Mouse (Mus musculus) ES-Bruce4 (cell line): ENCODE results near the gene Smpdl3b. TPM values are rescaled to one million over a fixed set of nuclear protein-coding genes. Genes with fewer than 3 reads are reported as not detected.
A peak's percentile ranks its signal among the peaks of the same experiment; 100 is the strongest.
"Not testable (repeated sequence)": the region's sequence is repeated elsewhere in the genome, so short reads cannot be mapped to it uniquely, and the experiment has no call there.

ENCODE experiments used
- H3K27ac ChIP-seq: 2 replicates; pipeline ENCODE4 v1.5.1; 2012; ENCODE audit warnings: low read length, inconsistent platforms; ENCODE audit not compliant: insufficient read depth
- H3K27me3 ChIP-seq: 2 replicates; pipeline ENCODE4 v1.6.1; 2012; ENCODE audit warnings: mild to moderate bottlenecking, low read length, inconsistent platforms; ENCODE audit not compliant: control insufficient read depth, poor library complexity, insufficient read depth, severe bottlenecking
- H3K36me3 ChIP-seq: 2 replicates; pipeline ENCODE4 v1.6.1; 2012; ENCODE audit warnings: inconsistent platforms, mild to moderate bottlenecking, low read length, moderate library complexity; ENCODE audit not compliant: control insufficient read depth, poor library complexity, insufficient read depth, severe bottlenecking
- H3K4me1 ChIP-seq: one replicate; pipeline ENCODE4 v1.8.1; 2011; ENCODE audit warnings: low read length; ENCODE audit not compliant: control insufficient read depth, insufficient read depth
- H3K4me3 ChIP-seq: 2 replicates; pipeline ENCODE4 v1.5.1; 2011; ENCODE audit warnings: low read depth, mild to moderate bottlenecking, low read length
- H3K9ac ChIP-seq: 2 replicates; pipeline ENCODE4 v1.6.1; 2012; ENCODE audit warnings: low read depth, mild to moderate bottlenecking, inconsistent platforms; ENCODE audit not compliant: poor library complexity, severe bottlenecking
- H3K9me3 ChIP-seq: replicated peaks from 2 replicates; pipeline ENCODE4 v1.6.1; 2012; ENCODE audit warnings: mild to moderate bottlenecking, low read length, inconsistent platforms; ENCODE audit not compliant: control insufficient read depth, poor library complexity, insufficient read depth, severe bottlenecking
- CTCF ChIP-seq: IDR thresholded peaks from one replicate; pipeline ENCODE4 v1.8.1; 2011; ENCODE audit warnings: low read depth, low read length
- EP300 ChIP-seq: IDR thresholded peaks from 2 replicates; pipeline ENCODE4 v1.6.1; 2011; ENCODE audit warnings: low read depth, low read length; ENCODE audit not compliant: insufficient read depth
- POLR2A ChIP-seq: IDR thresholded peaks from one replicate; pipeline ENCODE4 v1.8.1; 2011; ENCODE audit warnings: low read length; ENCODE audit not compliant: insufficient read depth
- polyA plus RNA-seq: library from polyadenylated mRNA; stranded (reverse); fragments of >200 nt; gene quantifications from 2 replicates; pipeline ENCODE4 v1.2.4, GENCODE M21; 2011; ENCODE audit warnings: low read depth; ENCODE audit not compliant: missing spikeins, insufficient read depth, insufficient read length

Smpdl3b gene
- polyA plus RNA-seq, 1 experiment = 6.4 TPM

DNA sequence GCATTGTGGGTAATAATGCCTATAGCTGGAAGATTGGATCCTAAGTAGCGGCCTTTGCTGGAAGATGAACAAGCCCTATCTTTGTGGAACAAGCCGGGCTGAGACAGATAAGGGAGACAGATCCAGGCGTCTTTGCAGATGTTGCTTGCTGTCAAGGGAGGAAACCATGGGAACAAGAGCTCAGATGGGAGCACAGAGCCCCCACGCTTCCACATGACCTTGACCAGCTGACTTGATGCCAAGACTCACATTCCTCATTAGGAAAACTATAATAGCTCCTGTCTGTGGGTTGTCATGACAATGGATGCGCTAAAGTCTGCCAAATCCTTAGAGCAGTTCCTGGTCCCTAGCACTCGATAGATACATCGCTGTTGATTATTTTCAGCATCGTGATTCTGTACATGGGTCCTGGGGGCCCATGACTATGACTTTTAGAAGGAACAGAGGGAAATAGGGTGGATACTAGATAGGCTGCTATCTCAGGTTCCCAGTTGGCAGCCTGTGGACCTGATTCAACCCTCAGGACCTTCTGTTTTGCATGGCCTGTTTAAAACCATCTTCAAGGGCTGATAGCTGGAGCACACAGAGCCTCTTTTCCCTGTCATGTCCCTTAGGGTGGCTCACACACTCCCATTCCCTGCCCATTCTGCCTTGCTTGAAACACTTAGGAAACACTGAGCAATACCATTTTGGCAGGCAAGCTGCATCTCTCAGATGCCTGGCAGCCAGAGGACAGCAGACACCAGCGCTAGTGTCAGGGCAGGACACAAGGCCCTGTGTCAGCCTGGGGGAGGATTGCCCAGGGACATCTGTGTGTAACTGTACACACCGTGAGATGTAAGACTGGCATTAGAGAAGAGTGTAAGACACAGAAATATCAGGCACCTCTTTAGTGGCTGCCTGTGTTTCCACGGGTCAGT is 12.8 kb downstream of the Smpdl3b start:
- Histone ChIP-seq H3K27ac (no peak overlapping the region), H3K4me3 (no peak overlapping the region), H3K27me3 (no peaks in the 10 kb centered on the region), H3K9me3 (no peaks in the 10 kb centered on the region), H3K9ac (no peak overlapping the region), H3K36me3 (peaks cover under 1% of the 10 kb centered on the region; the same call in 1 of the 2 replicates), H3K4me1 (peaks cover 11% of the 10 kb centered on the region)
- TF ChIP-seq CTCF (no peak), EP300 (no peak), POLR2A (no peak)

DNA sequence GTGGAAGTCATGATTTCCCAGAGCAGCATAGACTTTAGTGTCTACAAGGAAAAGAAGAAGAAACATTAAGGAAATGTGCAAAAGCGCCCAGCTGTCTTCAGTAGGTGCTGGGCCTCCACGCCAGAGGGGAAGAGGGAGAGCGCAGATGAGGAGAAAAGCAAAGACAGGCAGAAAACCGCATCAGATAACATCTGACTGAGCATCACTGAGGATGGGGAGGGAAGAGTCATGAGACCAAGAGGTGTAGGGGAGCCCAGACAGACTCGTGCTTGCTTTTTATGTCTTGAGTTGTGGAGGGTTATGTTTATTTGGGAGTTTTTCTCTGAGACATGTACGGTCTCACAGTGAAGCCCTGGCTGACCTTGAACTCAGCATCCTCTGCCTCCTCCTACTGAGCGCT is 15.6 kb downstream of the Smpdl3b start:
- TF ChIP-seq EP300 (no peak), POLR2A (no peak), CTCF (no peak)

DNA sequence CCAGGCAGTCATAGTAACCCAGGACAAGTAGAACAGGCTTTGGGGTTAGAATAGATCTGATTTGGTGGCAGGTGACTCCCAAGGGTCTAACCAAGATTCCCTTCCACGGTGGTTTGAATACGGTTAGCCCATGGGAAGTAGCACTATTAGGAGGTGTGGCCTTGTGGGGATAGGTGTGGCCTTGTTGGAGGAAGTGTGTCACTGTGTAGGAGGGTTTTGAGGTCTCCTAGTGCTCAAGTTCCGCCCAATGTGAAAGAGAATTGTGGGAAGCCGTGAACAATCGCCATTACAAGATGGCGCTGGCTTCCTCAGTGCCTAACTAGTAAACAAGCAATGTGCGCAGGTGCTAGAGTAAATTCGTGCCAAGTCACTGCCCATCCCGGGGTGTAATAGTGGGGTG is 19.9 kb downstream of the Smpdl3b start:
- peak overlapping the region; percentile 77 for H3K4me3 ChIP-seq
- H3K9me3 ChIP-seq, H3K27me3 ChIP-seq, H3K4me1 ChIP-seq, H3K36me3 ChIP-seq: not testable (repeated sequence)
- H3K9ac ChIP-seq = peak overlapping the region; percentile 89
- H3K27ac ChIP-seq = peak overlapping the region; percentile 87
- peak; percentile 4 for TF ChIP-seq POLR2A

More for the DNA sequence above, 15.6 kb downstream of the Smpdl3b start:
- Histone ChIP-seq H3K27me3 (no peaks in the 10 kb centered on the region), H3K36me3 (peaks cover 3% of the 10 kb centered on the region; the same call in 1 of the 2 replicates), H3K27ac (no peak overlapping the region), H3K9ac (no peak overlapping the region), H3K4me3 (no peak overlapping the region), H3K9me3 (no peaks in the 10 kb centered on the region), H3K4me1 (peaks cover 7% of the 10 kb centered on the region)

DNA sequence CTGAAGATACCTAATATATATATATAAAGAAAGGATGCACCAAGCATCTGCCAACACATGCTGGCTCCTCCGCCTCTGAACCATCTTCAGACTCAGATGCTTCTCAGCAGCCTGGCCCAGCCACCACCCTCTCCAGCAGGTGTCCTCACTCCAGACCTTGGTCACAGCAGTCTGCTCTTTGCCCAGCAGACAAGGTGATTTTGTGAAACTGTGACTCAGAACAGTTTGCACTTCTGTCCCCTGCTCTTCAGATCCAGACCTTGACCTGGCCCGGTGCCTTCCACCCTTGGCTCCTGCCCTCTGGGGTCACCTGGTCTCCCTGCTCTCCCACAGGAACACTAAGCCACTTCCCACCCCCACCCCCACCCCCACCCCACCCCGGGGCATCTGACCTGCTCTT is 21.2 kb downstream of the Smpdl3b start:
- H3K4me1 ChIP-seq = peaks cover 6% of the 10 kb centered on the region
- H3K9me3 ChIP-seq = no peaks in the 10 kb centered on the region
- peak; percentile 37 for TF ChIP-seq CTCF
- TF ChIP-seq POLR2A = no peak
- 0 out of 2 replicates have a peak, but pooled peaks have one; percentile 62 for TF ChIP-seq EP300
- peak overlapping the region; percentile 83 for H3K27ac ChIP-seq
- H3K36me3 ChIP-seq = peaks cover 3% of the 10 kb centered on the region; the same call in 1 of the 2 replicates
- H3K27me3 ChIP-seq = no peaks in the 10 kb centered on the region
- H3K4me3 ChIP-seq = peak overlapping the region; percentile 61
- peak overlapping the region; percentile 89 for H3K9ac ChIP-seq

DNA sequence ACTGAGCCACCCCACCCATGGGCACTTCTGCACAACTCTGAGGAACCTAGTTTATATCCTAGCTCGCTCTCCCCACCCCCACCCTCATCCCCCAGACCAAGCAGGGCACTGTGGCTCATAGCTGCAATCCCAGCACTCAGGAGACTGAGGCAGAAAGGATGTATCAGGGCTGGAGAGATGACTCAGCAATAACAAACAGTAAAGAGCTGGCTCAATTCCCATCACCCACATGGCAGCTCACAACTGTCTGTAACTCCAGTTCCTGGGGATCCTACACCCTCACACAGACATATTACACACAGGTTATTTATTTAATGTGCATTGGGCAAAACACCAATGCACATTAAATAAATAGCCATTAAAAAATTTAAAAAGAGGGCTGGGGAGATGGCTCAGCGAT is 21.7 kb downstream of the Smpdl3b start:
- no peak for TF ChIP-seq CTCF
- TF ChIP-seq POLR2A = no peak
- no peak for TF ChIP-seq EP300

DNA sequence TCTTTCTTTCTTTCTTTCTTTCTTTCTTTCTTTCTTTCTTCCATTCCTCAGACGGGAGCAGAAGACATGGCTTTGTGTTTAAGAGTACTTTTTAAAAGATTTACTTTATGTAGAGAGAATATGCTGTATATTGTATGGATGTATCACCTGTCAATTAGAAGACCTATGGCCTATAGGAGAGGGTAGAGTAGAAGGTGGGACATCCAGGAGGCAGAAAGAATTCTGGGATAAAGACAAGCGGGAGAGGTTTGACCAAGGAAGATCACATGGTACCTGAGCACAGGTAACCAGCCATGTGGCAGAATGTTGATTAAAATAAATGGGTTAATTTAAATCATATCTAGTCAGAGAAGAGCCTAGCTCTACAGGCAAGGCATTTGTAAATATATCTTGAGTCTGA is 22.3 kb downstream of the Smpdl3b start:
- H3K9me3 ChIP-seq = no peaks in the 10 kb centered on the region
- peaks cover 3% of the 10 kb centered on the region; the same call in 1 of the 2 replicates for H3K36me3 ChIP-seq
- peak overlapping the region; percentile 83 for H3K27ac ChIP-seq
- H3K9ac ChIP-seq = peak overlapping the region; percentile 89
- TF ChIP-seq POLR2A = no peak
- TF ChIP-seq EP300 = no peak
- TF ChIP-seq CTCF = no peak
- H3K27me3 ChIP-seq = no peaks in the 10 kb centered on the region
- peak overlapping the region; percentile 89 for H3K4me3 ChIP-seq
- H3K4me1 ChIP-seq = peaks cover 8% of the 10 kb centered on the region

More for the DNA sequence above, 21.7 kb downstream of the Smpdl3b start:
- Histone ChIP-seq H3K27me3 (no peaks in the 10 kb centered on the region), H3K9ac (peak overlapping the region; percentile 89), H3K4me1 (peaks cover 8% of the 10 kb centered on the region), H3K36me3 (peaks cover 3% of the 10 kb centered on the region; the same call in 1 of the 2 replicates), H3K27ac (peak overlapping the region; percentile 83), H3K4me3 (peak overlapping the region; percentile 76), H3K9me3 (no peaks in the 10 kb centered on the region)
